Mouse (Mus musculus): Measurements from ENCODE around the gene Pacsin1.
"Not testable (repeated sequence)": the region's sequence is repeated elsewhere in the genome, so short reads cannot be mapped to it uniquely, and the experiment has no call there.

Gene Pacsin1

DNA sequence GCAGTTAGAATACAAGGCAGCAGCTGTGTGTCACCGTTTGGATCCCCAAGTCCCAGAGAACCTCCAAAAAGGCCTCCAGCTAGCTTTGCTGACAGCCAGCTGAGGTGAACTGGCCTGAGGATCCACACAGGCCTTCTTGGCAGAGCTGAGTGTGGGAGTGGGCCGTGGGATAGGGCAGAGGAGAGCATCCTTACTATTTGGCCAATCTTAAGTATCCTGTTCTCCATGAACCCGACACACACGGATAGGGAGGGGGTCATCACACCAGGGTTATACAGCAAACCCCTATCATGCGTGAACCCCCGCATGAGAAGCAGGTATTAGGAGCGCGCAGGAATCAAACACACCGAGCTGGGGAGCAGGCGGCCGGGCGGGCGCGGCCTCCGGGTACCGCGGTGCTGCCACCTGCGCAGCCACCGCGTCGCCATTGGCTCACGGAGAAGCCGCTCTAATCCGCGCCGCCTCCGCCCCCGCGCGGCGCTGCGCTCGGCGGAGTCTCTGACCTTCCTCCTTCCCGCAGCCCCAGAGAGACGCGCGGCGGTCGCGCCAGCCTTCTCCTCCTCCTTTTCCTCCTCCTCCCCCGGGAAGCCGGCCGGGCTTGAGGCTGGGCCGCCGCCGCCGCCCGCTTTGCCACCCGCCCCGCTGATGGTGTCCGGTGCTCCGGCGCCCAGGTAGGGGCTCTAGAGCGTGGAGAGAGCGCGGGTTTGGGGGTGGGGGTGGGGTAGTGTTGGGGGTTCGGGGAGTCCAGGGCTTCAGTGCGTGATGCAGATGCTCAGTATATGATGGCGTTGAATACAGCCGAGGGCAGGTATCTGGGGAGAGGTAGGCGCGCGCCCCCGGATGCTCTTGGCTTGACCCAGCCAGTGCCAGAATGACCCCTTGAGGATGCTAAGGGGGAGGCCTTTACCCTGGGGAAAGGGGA lies at the start of gene Pacsin1:
Gene Pacsin1, plus strand, starts transcription at position 421 of the 922 bp plus-strand sequence.
- DNase-seq = peak; percentile 74

GRCm38 (mm10) chr17:27609576-27609975 lies 45.7 kb upstream of the Pacsin1 start:
- DNase-seq = no peak

- peak; percentile 48 for DNase-seq
These were observed 44.4 kb upstream of the Pacsin1 start for GRCm38 (mm10) chr17:27610679-27611518.

DNA sequence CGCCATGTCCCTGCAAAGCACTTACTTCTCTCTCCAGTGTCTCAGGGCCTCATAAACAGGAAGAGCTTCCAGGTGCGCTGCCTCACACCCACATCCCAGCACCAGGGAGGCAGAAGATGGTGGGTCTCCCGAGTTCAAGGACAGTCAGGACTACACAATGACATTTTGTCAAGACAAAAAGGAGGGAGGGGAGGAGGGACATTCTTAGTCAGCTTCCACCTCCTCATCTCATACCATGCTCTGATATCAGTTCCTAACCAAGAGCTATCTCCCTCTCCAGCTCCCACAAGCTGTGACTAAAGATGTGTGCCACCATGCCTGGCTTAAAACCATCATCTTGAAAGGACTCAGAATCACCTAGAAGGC lies 43.8 kb upstream of the Pacsin1 start:
- no peak for DNase-seq

- DNase-seq = no peak
These were observed 43.3 kb upstream of the Pacsin1 start for GRCm38 (mm10) chr17:27611994-27612393.

GRCm38 (mm10) chr17:27613016-27613415 lies 42.3 kb upstream of the Pacsin1 start:
- no peak for DNase-seq

- no peak for DNase-seq
These were observed 39.9 kb upstream of the Pacsin1 start for GRCm38 (mm10) chr17:27615388-27615787.

DNA sequence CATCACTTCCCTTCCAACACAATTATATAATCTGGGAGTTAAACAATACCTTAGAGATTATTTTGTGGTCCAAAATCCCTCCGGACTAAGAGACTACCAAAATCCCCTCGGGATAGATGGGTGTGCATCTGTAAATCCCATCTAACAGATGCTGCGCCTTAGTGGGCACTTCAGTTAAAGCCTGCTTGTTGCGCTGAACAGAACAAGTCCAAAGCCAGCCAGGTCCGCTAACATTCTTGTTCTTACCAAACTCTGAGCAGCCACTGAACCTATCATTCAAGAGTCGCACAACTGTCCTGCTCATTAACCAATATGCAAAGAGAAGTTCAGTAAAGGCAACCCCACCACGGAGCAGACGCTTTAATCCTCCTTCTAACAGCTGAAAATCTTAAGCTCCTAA lies 34.1 kb upstream of the Pacsin1 start:
- no peak for DNase-seq

GRCm38 (mm10) chr17:27621705-27622531 lies 33.4 kb upstream of the Pacsin1 start:
- no peak for DNase-seq

- DNase-seq = peak; percentile 58
These were observed 32.5 kb upstream of the Pacsin1 start for GRCm38 (mm10) chr17:27622611-27623359.

DNA sequence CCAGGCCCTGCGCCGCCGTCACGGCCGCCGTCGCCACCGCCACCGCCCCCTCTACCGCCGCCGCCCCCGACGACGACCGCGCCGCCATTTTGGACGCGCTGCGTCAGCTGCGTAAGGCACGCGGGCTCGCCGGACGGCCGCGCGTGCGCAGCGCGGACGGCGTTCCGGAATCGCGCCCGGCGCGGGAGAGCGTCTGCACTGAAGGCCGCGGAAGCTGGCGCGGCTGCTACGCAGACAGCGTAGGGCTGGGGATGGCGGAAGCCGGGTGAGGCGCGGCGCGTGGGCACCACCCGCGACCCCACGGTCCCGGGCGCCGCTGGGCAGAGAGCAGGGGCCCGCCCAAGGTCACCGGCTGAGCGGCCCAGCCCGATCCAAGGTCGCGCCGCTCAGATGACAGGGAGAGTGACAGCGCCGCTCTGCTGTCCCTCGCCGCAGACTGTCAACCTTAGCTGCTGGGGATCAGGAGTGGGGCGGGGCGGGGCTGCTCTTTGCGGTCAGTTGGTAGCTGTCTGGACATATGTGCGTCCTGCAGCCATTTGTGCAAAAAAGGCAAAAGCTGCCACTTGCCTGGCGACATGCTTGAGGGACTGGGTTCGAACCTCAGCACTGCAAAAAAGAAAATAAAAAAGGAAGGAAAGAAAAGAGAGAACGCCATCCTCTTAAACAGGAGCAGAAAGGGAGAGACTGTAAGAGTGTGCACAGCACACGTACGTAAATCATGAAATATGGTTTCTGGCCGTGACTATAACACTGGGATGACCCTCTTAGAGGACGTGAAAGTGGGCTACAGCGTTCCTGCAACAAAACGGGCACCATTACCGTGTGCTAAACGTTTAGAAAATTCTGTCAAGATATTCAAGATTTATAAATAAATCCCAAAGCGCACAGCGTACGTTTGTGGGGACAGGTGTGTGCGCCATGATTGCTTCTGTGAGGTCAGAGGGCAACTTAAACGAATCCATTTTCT lies 31.7 kb upstream of the Pacsin1 start, which contains the start of gene Nudt3:
Gene Nudt3, minus strand, starts transcription at position 136 of the 967 bp plus-strand sequence.
- peak; percentile 90 for DNase-seq

DNA sequence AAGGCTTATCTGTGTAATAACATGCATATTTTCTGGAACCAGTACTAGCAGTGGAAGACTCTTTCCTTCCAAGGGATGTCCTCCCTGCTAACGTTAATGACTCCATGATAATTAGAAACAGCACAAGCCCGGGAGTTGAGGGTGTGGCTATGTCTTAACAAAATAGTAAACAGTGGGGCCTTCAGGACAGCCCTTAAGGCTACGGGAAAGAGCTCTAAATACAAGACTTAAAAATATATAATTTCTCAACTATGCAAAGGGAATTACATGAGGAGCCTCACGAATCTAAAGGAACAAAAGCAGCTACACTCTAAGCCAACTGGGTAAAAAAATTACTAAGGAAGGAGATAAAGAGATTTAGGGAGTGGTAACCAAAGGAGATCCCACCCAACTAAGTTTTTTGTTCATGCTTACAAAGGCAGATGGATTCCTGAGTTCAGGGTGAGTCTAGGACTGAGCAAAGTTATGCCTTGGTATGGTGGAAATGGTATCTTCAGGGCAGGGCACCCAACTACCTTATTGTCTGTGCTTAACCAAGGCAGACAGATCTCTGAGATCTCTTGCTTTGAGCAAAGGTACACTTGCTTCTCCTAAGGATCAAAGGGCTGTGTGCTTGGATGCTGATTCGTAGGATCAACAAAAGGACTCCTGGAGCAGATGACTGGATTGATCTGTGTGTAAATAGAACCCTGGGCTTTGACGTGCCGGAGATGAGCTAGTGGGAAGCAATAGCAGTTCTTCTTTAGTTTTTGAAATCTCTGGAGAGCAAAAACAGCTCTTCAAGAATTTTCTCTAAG lies 29.7 kb upstream of the Pacsin1 start:
- DNase-seq = no peak

DNA sequence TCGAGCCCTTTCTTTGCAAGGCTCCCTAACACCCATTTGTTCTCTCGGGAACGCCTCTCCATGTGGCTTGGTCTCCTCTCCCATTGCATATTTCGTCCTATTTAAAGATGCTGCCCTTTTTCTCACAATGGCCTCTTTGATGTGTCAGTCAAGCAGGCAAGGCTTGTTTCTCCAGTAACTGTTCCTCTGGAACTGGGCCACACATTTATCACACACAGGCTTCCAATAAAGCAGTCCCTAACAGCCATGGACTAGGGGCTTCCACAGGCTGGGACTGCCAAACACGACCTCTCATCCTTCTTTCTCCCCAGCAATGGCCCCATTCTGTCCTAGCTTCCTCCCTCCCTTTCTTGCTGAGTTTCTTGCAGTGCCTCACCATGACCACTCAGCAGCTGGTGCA lies 28.6 kb upstream of the Pacsin1 start:
- no peak for DNase-seq

GRCm38 (mm10) chr17:27627451-27627850 lies 27.9 kb upstream of the Pacsin1 start:
- no peak for DNase-seq

DNA sequence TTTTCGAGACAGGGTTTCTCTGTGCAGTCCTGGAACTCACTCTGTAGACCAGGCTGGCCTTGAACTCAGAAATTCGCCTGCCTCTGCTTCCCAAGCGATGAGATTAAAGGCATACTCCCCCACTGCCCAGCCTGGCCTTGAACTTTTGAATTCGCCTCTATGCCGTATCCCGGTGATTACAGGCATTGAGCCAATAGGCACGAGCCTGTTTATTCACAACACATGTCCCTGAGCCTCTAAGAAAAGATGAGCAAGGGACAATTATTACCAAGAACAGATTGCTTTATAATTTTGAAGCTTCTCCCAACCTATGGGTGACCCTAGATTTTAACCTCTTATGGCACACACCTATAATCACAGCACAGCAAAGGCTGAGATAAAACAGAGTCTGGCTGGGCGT lies 26.9 kb upstream of the Pacsin1 start:
- no peak for DNase-seq

DNA sequence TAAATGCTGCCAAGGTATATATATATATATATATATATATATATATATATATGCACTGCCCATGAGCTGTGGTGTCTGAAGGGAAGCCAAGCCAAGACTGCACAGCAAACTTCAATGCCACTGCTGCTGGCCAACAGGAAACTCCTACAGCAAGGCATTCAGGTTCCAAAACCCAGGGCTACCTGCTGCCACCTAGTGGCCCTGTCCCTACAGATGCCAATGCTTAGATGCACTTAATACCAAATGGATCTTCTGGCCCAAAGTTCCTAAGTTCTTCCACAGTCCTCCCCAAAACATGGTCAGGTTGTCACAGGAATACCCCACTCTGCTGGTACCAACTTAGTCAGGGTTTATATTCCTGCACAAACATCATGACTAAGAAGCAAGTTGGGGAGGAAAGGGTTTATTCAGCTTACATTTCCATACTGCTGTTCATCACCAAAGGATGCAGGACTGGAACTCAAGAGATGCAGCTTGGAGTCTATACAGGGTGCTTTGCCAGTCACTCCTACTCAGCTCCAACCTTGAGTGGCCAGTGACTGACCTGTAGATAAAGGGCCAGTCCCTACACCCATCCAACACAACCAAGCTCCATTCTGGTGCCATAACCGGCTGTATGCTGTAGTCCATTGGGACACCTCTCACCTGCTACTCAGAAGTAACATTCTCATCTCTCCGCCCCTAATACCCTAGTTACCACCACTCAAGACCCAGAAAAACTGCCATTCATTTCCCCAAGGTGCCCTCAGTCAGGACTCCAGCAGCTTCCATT lies 25.9 kb upstream of the Pacsin1 start:
- peak; percentile 87 for DNase-seq

DNA sequence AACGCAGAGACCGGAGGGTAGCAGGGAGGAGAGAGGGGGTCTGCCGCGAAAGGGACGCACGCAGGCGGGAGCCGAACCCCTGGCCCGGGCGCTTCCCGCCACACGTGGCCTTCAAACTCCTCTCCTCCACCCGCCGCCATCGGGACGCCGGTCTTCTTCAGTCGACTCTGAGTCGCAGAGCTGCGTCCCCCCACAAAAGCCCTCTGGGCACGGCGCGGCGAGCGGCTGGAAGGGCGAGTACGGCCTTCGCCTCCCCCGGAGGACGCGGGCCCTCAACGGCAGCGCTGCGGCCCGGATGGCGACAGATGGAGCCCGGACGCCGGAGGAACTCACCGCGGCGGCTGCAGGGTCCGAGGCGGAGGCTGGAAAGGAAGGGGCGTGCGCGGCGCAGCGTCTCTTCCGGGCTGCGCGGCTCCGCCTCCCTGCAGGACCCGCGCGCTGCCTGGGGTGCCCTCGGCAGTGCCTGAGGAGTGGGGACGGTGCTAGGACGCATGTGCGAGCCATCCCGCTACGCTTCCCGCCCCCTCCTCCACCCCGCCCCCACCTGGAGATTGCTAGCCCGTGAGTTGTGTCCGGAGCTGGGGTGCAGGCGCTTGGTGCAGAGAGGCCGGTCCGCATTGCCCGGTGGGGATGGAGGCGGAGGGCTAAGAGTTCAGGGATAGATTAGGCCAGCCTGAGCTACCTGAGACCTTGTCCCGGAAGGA lies 20.3 kb upstream of the Pacsin1 start, which contains the start of gene RPS10-NUDT3:
Gene RPS10-NUDT3, minus strand, starts transcription at position 352 of the 704 bp plus-strand sequence.
- DNase-seq = peak; percentile 86

- not testable (repeated sequence) for DNase-seq
These were observed 19.8 kb upstream of the Pacsin1 start for GRCm38 (mm10) chr17:27635575-27635903.
